Mouse (Mus musculus) embryo, embryonic 11 days (tissue): ENCODE measurements around the gene Plagl2.
"Not testable (repeated sequence)": the region's sequence is repeated elsewhere in the genome, so short reads cannot be mapped to it uniquely, and the experiment has no call there.

Experiments used
- DNase-seq: peaks from one replicate; pipeline ENCODE4 v3.0.0-alpha.2; 2015

The Plagl2 gene

GRCm38 (mm10) chr2:153241250-153242014, at the start of gene Plagl2, which contains the start of gene Pofut1:
Gene Plagl2 (minus strand): TSS chr2:153241426.
Gene Pofut1 (plus strand): TSS chr2:153241533.
- peak; percentile 97 for DNase-seq

- DNase-seq: no peak
Measured at GRCm38 (mm10) chr2:153287835-153288234, 46.6 kb upstream of the Plagl2 start.

- DNase-seq: no peak
Measured at GRCm38 (mm10) chr2:153286524-153286923, 45.3 kb upstream of the Plagl2 start.

GRCm38 (mm10) chr2:153283919-153284318, 42.7 kb upstream of the Plagl2 start:
- DNase-seq: no peak

GRCm38 (mm10) chr2:153278357-153278756, 37.1 kb upstream of the Plagl2 start:
- no peak for DNase-seq

GRCm38 (mm10) chr2:153276846-153277245, 35.6 kb upstream of the Plagl2 start:
- DNase-seq: not testable (repeated sequence)

GRCm38 (mm10) chr2:153276440-153276839, 35.2 kb upstream of the Plagl2 start:
- DNase-seq: no peak

- DNase-seq: not testable (repeated sequence)
Measured at GRCm38 (mm10) chr2:153275577-153275976, 34.4 kb upstream of the Plagl2 start.

- DNase-seq: no peak
Measured at GRCm38 (mm10) chr2:153274919-153275247, 33.7 kb upstream of the Plagl2 start.

GRCm38 (mm10) chr2:153274200-153274918, 33.1 kb upstream of the Plagl2 start:
- DNase-seq: not testable (repeated sequence)

GRCm38 (mm10) chr2:153270231-153270915, 29.1 kb upstream of the Plagl2 start:
- not testable (repeated sequence) for DNase-seq

- DNase-seq: no peak
Measured at GRCm38 (mm10) chr2:153267331-153267730, 26.1 kb upstream of the Plagl2 start.

GRCm38 (mm10) chr2:153263053-153263452, 21.8 kb upstream of the Plagl2 start:
- no peak for DNase-seq

- no peak for DNase-seq
Measured at GRCm38 (mm10) chr2:153259864-153260674, 18.8 kb upstream of the Plagl2 start.

GRCm38 (mm10) chr2:153259030-153259863, 18.0 kb upstream of the Plagl2 start:
- DNase-seq: no peak

GRCm38 (mm10) chr2:153256604-153257003, 15.4 kb upstream of the Plagl2 start:
- DNase-seq: no peak

GRCm38 (mm10) chr2:153249751-153250150, 8.5 kb upstream of the Plagl2 start:
- DNase-seq: no peak

GRCm38 (mm10) chr2:153242156-153242555, 930 bp upstream of the Plagl2 start:
- DNase-seq: peak; percentile 5

- no peak for DNase-seq
Measured at GRCm38 (mm10) chr2:153240701-153241235, 458 bp downstream of the Plagl2 start.

GRCm38 (mm10) chr2:153239860-153240480, 1.3 kb downstream of the Plagl2 start:
- peak; percentile 65 for DNase-seq
